In genomic region chr3:101562510-101563209, GRCm38 (mm10) we compare ENCODE assay signal across 9 mouse cellular contexts. TPM values are rescaled to one million over a fixed set of nuclear protein-coding genes. Genes with fewer than 3 reads are reported as not detected.
DNase-seq lines count a peak whose midpoint lies in the region; ATAC-seq lines count a peak whose summit lies in the region.
"Had no signal": no experiment of that assay in that cellular context is flagged by ENCODE, and none has a peak within 500 bp of the region (broad histone marks: within the 10 kb centered on the region; RNA-seq: fewer than 3 reads in every experiment).

No protein-coding gene starts in this region.

- no peaks in the 10 kb centered on the region for H3K9me3 ChIP-seq in heart, embryonic 15.5 days (replicated peaks)
- H3K9me3 ChIP-seq: hindbrain, embryonic 15.5 days had no signal

- H3K4me1 ChIP-seq in heart, embryonic 15.5 days (replicated peaks), result peaks cover 18% of the 10 kb centered on the region

- no peak for DNase-seq in heart, postnatal 14 days
- peak; percentile 91 for DNase-seq in MEL-GATA-1-ER (ENCODE audit: extremely low read depth, low read depth)
- DNase-seq in cerebellum, adult 18-20 months, result peak; percentile 49 to 54
- DNase-seq in liver, result peak; percentile 65
- no peak for DNase-seq in left cerebral cortex, adult 11 months (ENCODE audit: low spot score)
- no peak for DNase-seq in right cerebral cortex, postnatal 14 days
- DNase-seq in left cerebral cortex, postnatal 4 days, result no peak

- no peaks in the 10 kb centered on the region for H3K36me3 ChIP-seq in heart, embryonic 15.5 days
- H3K36me3 ChIP-seq: hindbrain, embryonic 15.5 days had no signal

- WGBS in heart, embryonic 15.5 days, result 23% methylated on average over 10 of the region's 10 CpGs

- no peak overlapping the region for H3K4me3 ChIP-seq in heart, embryonic 15.5 days
- H3K4me3 ChIP-seq: hindbrain, embryonic 15.5 days had no signal

- ATAC-seq in heart, embryonic 15.5 days (replicated peaks; ENCODE audit: insufficient number of reproducible peaks, insufficient read depth, low FRiP score, low read depth), result no peak; the same call in 1 of the 2 replicates

- H3K27ac ChIP-seq in heart, embryonic 15.5 days, result peak overlapping the region; percentile 74
- H3K27ac ChIP-seq: hindbrain, embryonic 15.5 days had no signal

- intact Hi-C loops in heart, postnatal 14 days (cut with DNase I), result no loop called here
- intact Hi-C loops in left cerebral cortex, postnatal 4 days (cut with DNase I), result no loop called here

- H3K9ac ChIP-seq in heart, embryonic 15.5 days, result no peak overlapping the region
- H3K9ac ChIP-seq: hindbrain, embryonic 15.5 days had no signal

- H3K27me3 ChIP-seq in heart, embryonic 15.5 days, result no peaks in the 10 kb centered on the region
- H3K27me3 ChIP-seq: hindbrain, embryonic 15.5 days had no signal

- no peak overlapping the region for H3K4me2 ChIP-seq in heart, embryonic 15.5 days
- H3K4me2 ChIP-seq: hindbrain, embryonic 15.5 days had no signal

RNA-seq across cellular contexts. Expression of gene Atp1a1, which starts 41.8 kb away (rescaled TPM):
- polyA plus RNA-seq in heart, embryonic 15.5 days (2015; fragmentation: Nextera tagmentation; extraction: Ambion mirVana), result 270 and 271 TPM in 2 replicates
- 100 to 1,000 TPM; 773 to 866 TPM for total RNA-seq in heart, postnatal 14 days (2021)
- 100 to 1,000 TPM; 205 to 223 TPM for total RNA-seq in left cerebral cortex, postnatal 4 days (2021)

Comparison
In these comparisons a context has a peak if more than half of its experiments do, and no peak if none do; other contexts are left out.
1. DNase-seq: peak in MEL-GATA-1-ER (single experiment), cerebellum, adult 18-20 months (2 of 2) and liver (single experiment); none in heart, postnatal 14 days (0 of 2), left cerebral cortex, adult 11 months (single experiment), right cerebral cortex, postnatal 14 days (single experiment) and left cerebral cortex, postnatal 4 days (single experiment).